Mouse (Mus musculus) layer of hippocampus, adult 18-20 months (tissue): ENCODE results near the gene Cldn3. TPM values are rescaled to one million over a fixed set of nuclear protein-coding genes. Genes with fewer than 3 reads are reported as not detected.

Experiments
- DNase-seq, 2 experiments: peaks; one replicate each; pipeline ENCODE4 v3.0.0; 2022; ENCODE audit warnings: low spot score in 2 of 2
- total RNA-seq, 2 experiments: library from RNA; stranded (reverse); gene quantifications; 2 replicates each; pipeline ENCODE4 v1.2.3; 2021

Cldn3 gene
- total RNA-seq, 2 experiments from 2014 or later: 0.43 to 1.6 TPM

DNA sequence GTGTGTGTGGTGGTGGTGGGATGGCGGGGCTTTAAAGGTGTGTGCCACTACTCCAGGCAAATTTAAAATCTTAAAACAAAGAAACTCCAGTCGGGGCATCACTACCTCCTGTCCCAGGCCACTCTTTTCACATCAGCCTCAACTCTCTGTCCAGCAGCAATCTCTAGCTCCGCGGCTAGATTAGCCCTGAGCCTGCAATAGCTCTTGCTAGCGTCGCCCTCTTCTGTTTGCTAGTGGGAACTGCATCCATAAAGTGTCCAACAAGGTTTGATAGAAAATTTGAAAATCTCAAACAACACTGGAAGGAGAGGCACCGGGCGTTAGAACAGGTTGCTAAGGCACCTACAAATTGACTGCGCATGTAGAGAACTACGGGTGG lies 20.6 kb upstream of the Cldn3 start:
- peak; percentile 32 to 81 for DNase-seq

DNA sequence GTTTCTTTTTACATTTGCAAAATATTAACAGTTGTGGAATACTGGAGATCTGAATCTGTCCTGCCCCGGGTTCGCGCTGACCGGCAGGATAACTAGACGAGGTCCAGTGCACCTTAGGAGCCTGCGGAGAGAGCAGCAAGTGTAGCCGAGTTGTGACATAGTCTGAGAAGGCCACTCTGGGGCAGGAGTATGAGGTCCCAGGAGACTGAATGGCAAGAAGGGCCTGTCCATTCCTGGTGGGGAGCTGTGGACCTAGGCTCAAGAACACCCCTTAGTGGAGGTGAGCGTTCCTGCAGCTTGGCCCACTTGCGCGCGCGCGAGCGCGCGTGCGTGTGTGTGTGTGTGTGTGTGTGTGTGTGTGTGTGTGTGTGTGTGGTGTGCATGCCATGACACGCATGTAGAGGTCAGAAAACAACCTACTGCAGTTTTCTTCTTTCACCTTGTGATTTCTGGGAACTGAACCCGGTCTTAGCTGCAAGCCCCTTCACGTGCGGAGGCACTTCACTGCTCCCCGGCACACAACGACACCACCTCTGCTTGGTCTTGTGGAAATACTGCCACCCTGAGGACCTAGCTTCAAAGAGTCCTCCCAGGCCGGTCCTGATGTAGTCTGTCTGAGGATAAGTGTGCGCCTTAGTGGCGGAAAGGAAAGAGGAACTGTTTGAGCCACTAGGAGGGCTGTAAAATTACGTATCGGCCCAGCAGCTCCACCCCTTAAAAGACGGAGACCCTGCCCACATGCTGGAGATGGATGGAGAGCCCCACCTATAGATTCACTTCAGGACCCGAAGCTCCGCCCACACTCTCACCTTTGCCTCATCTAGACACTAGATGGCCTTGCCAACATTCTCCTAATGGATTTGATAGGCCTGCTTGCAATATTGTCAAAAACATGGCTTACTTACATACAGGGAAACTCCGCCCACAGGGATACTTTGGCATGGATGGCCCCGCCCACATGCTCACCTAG lies 19.9 kb upstream of the Cldn3 start:
- peak in 1 of 2 experiments; percentile 14 for DNase-seq

DNA sequence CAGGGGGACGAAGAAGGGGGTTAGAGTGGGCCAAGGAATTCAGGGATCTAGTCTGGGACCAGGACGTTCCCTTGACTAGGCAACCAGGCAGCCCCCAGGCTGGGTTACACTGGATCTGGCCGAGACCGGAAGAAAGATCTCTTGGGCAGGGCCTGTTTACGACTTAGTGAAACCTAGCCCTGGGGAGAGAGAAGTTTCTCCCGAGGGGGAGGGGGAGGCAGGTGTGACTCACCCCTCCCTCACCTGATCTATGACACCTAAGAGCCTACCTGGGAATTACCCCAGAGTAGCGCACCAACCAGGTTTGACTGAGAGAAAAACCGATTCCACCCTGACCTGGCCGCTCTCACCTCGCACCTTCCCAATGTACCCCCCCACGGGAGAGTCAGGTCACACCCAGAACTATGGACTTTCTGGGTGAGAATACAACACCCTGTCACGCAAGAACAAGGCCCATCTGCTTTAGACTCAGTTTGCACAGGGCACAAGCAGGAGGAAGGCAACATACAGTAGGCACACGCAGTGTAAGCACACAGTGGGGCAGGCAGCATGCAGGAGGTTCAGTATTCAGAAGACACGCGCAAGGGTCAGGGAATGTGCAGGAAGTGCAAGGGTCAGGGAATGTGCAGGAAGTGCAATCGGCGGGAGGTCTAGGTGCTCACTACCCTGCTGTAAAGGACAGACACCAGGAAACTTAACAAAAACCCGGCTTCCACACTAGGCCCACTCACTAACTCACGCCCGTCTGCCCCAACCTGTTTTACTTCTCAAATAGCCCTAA lies 18.7 kb upstream of the Cldn3 start:
- no peak for DNase-seq

DNA sequence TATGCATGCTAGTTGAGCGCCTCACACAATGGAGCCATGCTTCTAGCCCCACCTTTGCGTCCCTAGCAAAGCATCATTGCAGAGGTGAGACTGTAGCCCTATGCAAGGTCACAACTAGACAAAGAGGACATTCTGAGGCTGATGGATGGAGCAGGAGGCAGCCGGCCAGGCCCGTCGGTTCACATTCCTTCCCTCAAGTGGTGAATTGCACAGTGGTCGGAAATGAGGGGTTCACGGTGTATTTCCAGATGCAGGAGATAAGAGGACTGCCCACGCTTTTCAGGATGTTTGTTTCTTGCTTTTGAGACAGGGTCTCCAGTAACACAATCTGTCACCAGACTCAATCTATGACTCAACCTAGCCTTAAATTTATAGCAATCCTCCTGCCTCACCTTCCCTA lies 15.3 kb upstream of the Cldn3 start:
- no peak for DNase-seq

DNA sequence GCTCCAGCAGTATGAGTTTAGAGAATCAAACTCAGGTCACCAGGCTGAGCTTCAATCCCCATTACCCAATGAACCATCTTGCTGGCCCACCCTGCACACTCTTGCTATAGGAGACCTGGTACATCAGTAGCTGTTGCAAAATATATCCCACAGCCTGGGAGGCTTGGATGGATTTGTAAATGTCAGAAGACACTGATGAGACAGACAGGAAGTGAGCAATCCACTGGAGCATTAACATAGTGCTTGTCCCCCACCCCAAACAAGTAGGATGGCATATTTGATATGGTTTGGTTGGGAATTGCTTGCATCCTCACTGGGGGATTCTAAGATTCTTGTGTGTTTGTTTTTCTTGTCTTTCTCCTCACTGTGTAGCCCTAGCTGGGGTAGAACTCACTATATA lies 12.9 kb upstream of the Cldn3 start:
- DNase-seq: no peak

DNA sequence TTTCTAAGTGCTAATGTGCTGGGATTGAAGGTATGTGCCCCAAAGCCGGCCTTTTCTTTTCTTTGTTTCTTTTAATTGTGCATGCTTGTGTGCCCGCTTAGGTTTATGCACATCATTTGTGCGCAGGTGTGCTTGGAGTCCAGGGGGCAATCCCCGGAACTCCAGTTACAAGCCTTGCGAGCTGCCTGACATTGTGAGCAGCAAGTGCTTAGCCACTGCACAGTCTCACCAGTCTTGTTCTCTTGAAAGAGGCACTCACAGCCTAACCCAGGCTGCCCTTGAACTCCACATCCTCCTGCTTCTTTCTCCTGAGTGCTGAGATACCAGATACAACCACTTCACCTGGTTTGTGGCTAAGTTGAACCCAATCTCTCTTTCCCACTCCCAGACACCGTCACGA lies 12.5 kb upstream of the Cldn3 start:
- DNase-seq: no peak

DNA sequence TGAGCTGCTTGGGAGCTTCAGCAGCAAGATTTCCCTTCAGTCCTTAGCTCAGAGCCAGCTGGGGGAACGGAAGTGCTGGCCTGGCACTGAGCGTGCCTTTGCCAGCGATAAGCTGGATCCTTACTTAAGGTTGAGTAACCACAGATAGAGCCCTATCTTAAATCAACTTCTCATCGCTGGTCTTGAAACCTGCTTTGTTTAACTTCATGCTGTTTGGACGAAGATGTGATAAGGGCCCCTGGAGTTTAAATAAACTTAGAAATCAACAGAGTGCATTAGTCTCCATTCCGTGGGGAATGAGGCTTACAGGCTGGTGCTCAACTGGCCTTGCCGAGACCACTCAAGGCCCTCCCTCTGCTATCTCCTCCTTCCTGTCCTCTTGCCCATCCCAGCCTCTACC lies 11.7 kb upstream of the Cldn3 start:
- DNase-seq: no peak

DNA sequence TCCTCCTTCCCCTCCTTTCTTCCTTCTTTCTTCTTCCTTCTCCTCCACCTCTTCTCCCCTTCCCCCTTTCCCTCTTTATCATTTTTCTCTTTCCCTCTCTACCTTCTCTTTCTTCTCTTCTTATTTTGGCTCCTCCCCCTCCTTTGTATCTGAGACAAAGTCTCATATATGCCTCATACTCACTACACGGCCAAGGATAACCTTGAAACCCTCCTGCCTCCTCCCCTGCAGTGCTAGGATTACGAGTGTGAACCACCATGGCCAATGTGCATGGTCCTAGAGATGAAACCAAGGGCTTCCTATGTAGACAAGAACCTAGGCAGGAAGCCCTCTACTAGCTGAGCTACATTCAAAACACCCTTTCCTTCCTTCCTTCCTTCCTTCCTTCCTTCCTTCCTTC lies 11.1 kb upstream of the Cldn3 start:
- no peak for DNase-seq

DNA sequence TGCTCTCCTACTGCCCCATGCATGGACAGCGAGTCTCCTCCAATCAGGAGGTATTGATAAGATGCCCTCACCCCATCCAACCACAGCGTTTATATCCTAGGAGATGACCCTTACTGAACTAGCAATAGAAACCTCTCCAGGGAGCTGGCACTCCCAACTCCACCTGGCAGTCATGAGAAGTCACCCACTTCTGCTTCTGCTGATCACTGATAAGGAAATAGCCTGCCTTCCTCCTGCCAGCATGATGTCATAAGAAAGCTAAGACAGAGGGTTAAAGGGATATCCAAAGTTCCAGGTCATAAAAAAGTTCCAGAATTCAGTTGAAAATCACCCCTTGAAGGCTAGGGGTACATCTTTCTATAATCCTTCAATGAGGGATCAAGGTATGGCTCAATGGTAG lies 9.8 kb upstream of the Cldn3 start:
- no peak for DNase-seq

DNA sequence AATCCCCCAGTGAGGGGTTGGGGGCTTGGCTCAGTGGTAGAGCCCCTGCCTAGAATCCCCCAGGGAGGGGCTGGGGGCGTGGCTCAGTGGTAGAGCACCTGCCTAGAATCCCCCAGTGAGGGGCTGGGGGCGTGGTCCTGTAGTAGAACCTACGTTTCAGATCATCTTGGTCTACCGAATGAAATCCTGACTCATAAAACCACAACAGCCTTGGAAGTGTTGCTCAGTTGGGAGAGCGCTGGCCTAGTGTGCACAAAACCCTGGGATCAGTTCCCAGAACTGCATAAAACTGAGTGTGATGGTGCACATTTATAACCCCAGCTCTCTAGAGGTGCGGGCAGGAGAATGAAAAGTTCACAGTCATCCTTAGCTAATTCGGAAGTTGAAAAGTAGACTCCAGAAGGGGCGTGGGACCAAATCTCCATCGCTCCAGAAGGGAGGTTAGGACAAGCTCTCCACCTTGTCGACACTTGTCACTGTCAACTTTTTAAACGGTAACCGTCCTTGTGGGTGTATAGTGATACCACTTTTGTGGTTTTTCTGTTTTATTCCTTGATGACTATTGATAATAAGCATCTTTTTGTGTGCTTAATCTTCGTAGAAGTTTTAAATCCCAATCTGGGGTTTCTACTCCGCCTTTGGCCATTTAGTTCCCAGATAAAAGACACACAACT lies 9.3 kb upstream of the Cldn3 start:
- DNase-seq: no peak

DNA sequence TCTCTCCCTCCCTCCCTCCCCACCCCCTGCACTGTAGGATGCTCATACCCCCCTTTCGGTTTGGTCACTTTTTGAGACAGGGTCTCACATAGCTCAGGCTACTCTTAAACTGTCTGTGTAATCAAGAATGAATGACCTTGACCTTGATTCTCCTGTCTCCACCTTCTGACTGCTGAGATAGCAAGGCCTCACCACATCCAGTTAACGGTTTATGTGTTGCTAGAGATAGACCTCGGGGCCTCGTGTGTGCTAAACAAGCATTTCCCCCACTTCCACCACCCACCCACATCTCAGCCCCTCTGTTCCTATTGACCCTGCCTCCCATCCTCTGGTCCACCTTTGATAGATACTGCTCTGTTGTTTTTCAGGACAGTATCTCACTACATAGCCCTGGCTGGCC lies 8.2 kb upstream of the Cldn3 start:
- no peak for DNase-seq

DNA sequence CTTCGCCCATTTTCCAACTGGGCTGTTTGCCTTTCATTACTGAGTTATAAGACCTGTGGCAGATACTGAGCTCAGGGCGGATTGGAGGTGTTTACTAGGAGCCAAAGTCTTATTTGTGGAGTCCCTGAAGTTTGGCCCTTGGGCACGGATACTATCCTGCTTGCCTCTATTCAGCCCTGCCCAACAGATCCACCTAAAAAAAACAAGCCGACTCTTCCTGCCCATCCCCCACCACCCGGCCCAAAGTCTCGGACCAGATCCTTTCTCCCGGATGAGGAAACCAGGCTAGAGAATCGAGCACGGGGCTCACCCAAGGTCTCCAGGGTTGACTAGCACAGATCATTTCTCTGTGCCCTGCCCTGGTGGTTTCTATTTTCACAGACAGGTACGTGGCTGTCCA lies 4.9 kb upstream of the Cldn3 start:
- no peak for DNase-seq

DNA sequence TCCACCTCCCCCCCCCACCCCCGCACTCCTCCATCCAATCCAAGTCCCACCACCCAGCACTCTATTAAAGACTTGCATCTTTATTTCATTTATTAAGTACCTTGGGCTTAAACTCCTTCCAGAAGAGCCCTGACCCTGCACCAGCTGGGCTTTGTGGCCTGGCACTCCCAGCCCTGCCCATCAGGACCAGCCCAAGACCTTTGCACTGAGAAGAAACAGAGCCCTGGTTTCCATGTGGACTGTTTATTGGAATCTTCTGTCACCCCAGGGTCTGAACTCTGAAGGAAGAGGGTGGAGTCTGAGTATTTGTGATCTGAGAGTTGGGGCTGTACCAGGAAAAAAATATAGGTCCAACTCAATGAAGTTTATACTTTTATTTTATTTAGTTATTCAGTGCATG lies 2.9 kb upstream of the Cldn3 start:
- no peak for DNase-seq

DNA sequence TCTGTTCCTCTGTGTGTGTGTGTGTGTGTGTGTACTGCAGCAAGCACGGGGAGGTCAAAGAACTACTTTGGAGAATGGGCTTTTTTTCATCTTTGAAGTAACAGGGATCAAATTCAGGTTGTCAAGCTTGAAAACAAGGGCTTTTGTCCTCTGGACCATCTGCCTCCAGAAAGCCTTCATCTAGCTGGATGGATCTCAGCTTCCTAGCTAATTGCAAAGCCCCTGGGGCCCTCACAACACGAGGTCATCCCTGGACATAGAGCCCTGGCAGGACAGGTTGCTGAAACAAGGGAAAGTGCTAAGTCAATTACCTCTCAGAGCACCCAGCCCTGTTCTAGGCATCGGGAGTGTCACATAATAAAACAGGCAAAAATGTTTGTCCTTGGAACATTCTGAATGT lies 2.2 kb upstream of the Cldn3 start:
- no peak for DNase-seq

DNA sequence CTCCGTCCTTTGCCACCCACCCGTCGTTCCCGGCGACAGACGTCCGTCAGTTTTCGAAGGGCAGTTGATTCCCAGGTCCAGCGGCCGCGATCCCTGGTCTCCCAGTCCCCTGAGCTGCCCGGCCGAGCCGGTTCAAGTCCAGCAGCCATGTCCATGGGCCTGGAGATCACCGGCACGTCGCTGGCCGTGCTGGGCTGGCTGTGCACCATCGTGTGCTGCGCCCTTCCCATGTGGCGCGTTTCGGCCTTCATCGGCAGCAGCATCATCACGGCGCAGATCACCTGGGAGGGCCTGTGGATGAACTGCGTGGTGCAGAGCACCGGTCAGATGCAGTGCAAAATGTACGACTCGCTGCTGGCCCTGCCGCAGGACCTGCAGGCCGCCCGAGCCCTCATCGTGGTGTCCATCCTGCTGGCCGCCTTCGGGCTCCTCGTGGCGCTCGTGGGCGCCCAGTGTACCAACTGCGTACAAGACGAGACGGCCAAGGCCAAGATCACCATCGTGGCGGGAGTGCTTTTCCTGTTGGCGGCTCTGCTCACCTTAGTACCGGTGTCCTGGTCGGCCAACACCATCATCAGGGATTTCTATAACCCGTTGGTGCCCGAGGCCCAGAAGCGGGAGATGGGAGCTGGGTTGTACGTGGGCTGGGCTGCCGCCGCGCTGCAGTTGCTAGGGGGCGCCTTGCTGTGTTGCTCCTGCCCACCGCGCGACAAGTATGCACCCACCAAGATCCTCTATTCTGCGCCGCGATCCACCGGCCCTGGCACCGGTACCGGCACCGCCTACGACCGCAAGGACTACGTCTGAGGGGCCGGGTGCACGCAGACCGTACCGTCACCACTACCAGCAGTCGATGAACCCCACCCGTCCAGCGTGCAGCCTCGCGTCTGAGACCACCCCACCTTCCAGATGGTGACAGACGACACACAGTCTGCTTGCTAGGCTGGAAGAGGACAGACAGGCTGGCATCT lies 569 bp downstream of the Cldn3 start:
- DNase-seq: no peak

DNA sequence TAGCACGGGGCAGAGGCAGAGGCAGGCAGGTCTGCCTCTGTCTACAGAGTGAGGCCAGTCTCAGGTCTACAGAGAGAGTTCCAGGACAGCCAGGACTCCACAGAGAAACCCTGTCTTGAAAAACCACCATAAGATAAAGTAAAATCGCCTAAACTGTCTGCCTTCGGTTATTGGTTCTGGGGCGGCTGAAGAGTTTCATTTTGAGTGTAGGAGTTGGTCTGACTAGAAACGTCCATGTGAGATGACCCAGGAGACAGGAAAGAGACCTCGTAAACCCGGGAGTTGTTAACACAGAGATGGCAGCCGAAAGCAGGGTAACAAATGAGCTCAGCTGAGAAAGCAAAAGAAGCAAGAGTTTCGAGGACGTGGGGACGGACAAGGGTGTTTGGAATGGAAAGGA lies 3.2 kb downstream of the Cldn3 start:
- DNase-seq: no peak

DNA sequence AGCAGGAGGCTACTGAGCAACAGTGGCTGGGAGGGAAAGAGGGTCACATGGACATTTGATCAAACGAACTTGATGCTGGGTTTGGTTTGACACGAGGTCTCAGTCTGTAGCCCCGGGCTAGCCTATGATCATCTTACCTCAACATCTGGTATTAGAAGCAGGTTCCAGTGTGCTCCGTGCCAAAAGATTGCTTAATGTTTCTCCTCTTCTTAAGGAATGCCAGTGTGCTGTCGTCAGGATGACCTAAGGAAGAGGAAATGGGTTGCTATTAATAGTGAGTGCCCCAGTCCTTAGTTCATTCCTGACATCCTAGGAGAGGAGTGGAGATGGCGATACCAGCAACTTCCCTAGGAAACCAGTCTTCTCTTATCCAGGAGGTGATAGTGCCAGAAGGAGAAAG lies 3.7 kb downstream of the Cldn3 start:
- no peak for DNase-seq

DNA sequence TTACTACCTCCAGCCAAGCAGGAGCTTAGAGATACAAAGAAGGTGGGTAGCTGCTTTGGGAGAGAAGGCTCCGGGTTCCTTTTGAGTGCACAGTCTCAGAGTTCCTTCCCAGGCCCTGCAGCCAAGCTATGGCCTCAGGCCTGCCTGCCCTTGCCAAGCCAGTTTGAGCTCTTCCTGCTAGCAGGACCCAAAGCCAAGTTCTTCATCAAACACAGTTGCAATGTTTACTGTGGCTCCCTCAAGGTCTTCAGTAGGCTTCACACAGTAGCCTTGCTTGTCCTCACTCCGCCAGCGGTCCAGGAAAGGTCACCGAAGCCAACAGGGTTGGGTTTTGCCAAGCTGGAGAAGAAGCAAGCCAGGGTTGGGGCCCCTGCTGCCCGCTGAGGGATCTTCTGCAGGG lies 6.6 kb downstream of the Cldn3 start:
- no peak for DNase-seq

DNA sequence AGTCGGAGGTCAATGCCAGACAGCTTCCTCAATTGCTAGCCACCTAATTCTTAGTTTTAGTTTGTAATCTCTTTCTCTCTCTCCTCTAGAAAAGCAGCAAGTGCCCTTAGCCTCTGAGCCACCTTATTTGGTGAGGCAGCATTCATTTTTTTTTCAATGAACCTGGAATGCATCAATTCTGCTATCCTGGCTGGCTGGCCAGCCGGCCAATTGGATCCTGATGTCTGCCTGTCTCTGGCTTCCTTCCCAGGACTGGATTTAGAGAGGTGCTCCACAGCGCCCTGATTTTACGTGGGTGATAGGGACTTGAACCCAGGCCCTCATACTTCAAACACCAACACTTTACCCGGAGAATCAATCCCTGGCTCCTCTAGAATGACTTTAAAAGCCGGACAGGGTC lies 12.3 kb downstream of the Cldn3 start:
- no peak for DNase-seq

DNA sequence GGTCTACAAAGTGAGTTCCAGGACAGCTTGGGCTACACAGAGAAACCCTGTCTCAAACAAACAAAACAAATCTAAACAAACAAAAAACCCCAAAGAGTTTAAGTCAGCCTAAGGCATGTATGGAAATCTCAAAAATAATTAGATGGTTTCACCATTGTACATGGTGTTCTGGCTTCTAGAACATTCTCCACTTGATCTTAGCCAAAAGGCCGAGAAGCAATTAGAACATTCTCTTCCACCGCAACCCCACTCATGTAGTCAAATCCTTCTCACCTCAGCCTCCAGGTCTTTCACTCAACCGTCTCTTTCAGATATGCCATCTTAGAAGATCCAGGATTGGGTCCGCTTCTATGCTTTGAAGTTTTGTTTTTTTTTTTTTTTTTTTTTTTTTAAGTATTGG lies 13.8 kb downstream of the Cldn3 start:
- no peak for DNase-seq

DNA sequence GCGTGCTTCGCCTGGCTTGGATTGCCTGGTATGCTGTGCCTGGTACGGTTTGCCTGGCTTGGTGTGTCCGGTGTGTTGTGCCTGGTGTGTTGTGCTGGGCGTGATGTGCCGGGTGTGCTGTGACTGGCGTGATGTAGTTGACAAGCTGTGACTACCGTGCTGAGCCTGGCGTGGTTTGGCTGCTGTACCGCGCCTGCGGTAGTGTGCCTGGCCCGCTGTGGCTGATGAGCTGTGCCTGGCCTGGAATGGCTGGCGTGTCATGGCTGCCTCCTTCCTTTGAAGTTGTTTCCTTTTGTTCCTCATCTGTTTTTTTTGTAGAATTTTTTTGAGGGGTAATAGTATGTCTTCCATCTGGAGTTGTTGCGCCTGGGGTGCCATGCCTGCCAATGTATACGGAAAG lies 14.7 kb downstream of the Cldn3 start:
- no peak for DNase-seq
